Mouse (Mus musculus) midbrain, embryonic 10.5 days (tissue): ENCODE results near the gene Clmn. TPM values are rescaled to one million over a fixed set of nuclear protein-coding genes. Genes with fewer than 3 reads are reported as not detected.

Experiments
- DNase-seq: peaks from one replicate; pipeline ENCODE4 v3.0.0-alpha.2; 2017; ENCODE audit warnings: low spot score
- H3K27ac ChIP-seq: fragments of 300-500 bp; sonication (generic); replicated peaks from 2 replicates; pipeline ENCODE4 v1.5.1; 2016; ENCODE audit warnings: mild to moderate bottlenecking
- H3K27me3 ChIP-seq: fragments of 300-500 bp; sonication (generic); 2 replicates; pipeline ENCODE4 v1.6.1; 2016; ENCODE audit warnings: low read depth, mild to moderate bottlenecking; ENCODE audit not compliant: poor library complexity, severe bottlenecking
- H3K36me3 ChIP-seq: fragments of 300-500 bp; sonication (generic); 2 replicates; pipeline ENCODE4 v1.6.1; 2016; ENCODE audit warnings: mild to moderate bottlenecking, moderate library complexity
- H3K4me1 ChIP-seq: fragments of 300-500 bp; sonication (generic); 2 replicates; pipeline ENCODE4 v1.6.1; 2016
- H3K4me3 ChIP-seq: fragments of 300-500 bp; sonication (generic); 2 replicates; pipeline ENCODE4 v1.5.1; 2016; ENCODE audit warnings: mild to moderate bottlenecking, moderate library complexity
- H3K9me3 ChIP-seq: fragments of 300-500 bp; sonication (generic); replicated peaks from 2 replicates; pipeline ENCODE4 v1.6.1; 2016; ENCODE audit warnings: mild to moderate bottlenecking
- WGBS: fragments of 180-500 bp; shearing (Covaris S2); methylation state at CpG from one replicate; pipeline ENCODE4 v1.1.7; 2016; 5-methylcytosine and 5-hydroxymethylcytosine counted together
- polyA plus RNA-seq: library from polyadenylated mRNA; unstranded; fragments of >200 nt; fragmentation: Nextera tagmentation; extraction: Ambion mirVana; gene quantifications from 2 replicates; pipeline ENCODE4 v1.2.1, GENCODE M21; 2016

Gene Clmn
- polyA plus RNA-seq, 1 experiment from 2014 or later: 1.9 TPM

- H3K27me3 ChIP-seq: no peaks in the 10 kb centered on the region
- peak; percentile 98 for DNase-seq
- under 1% methylated on average over 93 of the region's 94 CpGs for WGBS
- peak within 1 kb of the TSS; percentile 98 for H3K27ac ChIP-seq
- peaks cover 15% of the 10 kb centered on the region for H3K36me3 ChIP-seq
- H3K9me3 ChIP-seq: no peaks in the 10 kb centered on the region
- peak within 1 kb of the TSS; percentile 95 for H3K4me3 ChIP-seq
- H3K4me1 ChIP-seq: peaks cover 67% of the 10 kb centered on the region
Measured at GRCm38 (mm10) chr12:104751814-104752765, 112.8 kb downstream of the Clmn start, which contains the start of gene Dicer1. Dicer1 (minus strand) TSS chr12:104751952.

GRCm38 (mm10) chr12:104751331-104751813 is 113.5 kb downstream of the Clmn start:
- peaks cover 16% of the 10 kb centered on the region for H3K36me3 ChIP-seq
- WGBS: under 1% methylated on average over 52 of the region's 52 CpGs
- peak; percentile 64 for DNase-seq
- H3K4me1 ChIP-seq: peaks cover 65% of the 10 kb centered on the region
- H3K27ac ChIP-seq: peak overlapping the region; percentile 98
- H3K27me3 ChIP-seq: no peaks in the 10 kb centered on the region
- H3K4me3 ChIP-seq: peak overlapping the region; percentile 95
- H3K9me3 ChIP-seq: no peaks in the 10 kb centered on the region

- no peak overlapping the region for H3K4me3 ChIP-seq
- no peaks in the 10 kb centered on the region for H3K9me3 ChIP-seq
- H3K36me3 ChIP-seq: peaks cover 30% of the 10 kb centered on the region
- peaks cover 65% of the 10 kb centered on the region for H3K4me1 ChIP-seq
- H3K27me3 ChIP-seq: no peaks in the 10 kb centered on the region
- 91% methylated on average over 2 of the region's 2 CpGs for WGBS
- no peak overlapping the region for H3K27ac ChIP-seq
- DNase-seq: no peak
Measured at GRCm38 (mm10) chr12:104748946-104749345, 115.9 kb downstream of the Clmn start.

DNA sequence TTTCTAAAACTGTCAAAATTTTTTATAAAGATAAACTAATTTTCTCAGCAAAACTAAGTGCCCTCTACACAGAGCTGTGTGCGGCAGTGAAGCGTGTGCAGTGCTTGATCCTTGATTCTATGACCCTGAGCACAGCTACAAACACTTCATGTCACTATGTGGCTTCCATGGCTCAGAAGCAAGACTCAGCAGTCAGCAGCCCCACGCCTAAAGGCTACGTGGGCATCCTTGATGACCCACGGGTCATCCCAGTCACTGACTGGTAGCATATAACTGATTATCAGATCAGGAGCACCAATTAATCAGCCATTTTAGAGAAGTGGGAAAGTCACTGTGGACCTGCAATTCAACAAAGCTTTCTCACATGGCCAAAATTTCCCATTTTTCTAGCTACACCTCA is 117.6 kb downstream of the Clmn start:
- no peaks in the 10 kb centered on the region for H3K27me3 ChIP-seq
- DNase-seq: no peak
- H3K9me3 ChIP-seq: no peaks in the 10 kb centered on the region
- H3K4me1 ChIP-seq: peaks cover 69% of the 10 kb centered on the region
- no peak overlapping the region for H3K4me3 ChIP-seq
- H3K36me3 ChIP-seq: peaks cover 32% of the 10 kb centered on the region
- 90% methylated on average over 5 of the region's 5 CpGs for WGBS
- H3K27ac ChIP-seq: no peak overlapping the region

- no peak overlapping the region for H3K27ac ChIP-seq
- 91% methylated on average over 2 of the region's 2 CpGs for WGBS
- DNase-seq: no peak
- peaks cover 32% of the 10 kb centered on the region for H3K36me3 ChIP-seq
- H3K9me3 ChIP-seq: no peaks in the 10 kb centered on the region
- H3K4me3 ChIP-seq: no peak overlapping the region
- H3K27me3 ChIP-seq: no peaks in the 10 kb centered on the region
- peaks cover 71% of the 10 kb centered on the region for H3K4me1 ChIP-seq
Measured at GRCm38 (mm10) chr12:104746601-104747000, 118.3 kb downstream of the Clmn start.

GRCm38 (mm10) chr12:104743687-104744086 is 121.2 kb downstream of the Clmn start:
- H3K9me3 ChIP-seq: no peaks in the 10 kb centered on the region
- H3K27ac ChIP-seq: no peak overlapping the region
- no peaks in the 10 kb centered on the region for H3K27me3 ChIP-seq
- WGBS: 74% methylated on average over 4 of the region's 4 CpGs
- H3K36me3 ChIP-seq: peaks cover 21% of the 10 kb centered on the region
- H3K4me1 ChIP-seq: peaks cover 68% of the 10 kb centered on the region
- H3K4me3 ChIP-seq: no peak overlapping the region
- DNase-seq: no peak

DNA sequence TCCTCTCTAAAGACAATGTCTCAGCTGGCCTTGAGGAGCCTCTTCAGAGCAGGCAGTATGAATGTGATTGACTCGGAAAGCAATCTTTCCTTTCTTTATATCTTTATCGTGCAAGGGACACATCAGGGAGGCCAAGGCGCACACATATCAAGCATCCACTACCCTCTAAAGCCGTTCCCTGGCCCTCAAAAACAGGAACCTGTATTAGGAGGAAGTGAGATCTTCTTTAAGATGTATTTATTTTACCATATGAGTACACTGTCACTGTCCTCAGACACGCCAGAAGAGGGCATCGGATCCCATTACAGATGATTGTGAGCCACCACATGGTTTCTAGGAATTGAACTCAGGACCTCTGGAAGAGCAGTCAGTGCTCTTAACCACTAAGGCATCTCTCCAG is 122.6 kb downstream of the Clmn start:
- no peaks in the 10 kb centered on the region for H3K9me3 ChIP-seq
- no peak for DNase-seq
- 85% methylated on average over 6 of the region's 6 CpGs for WGBS
- no peak overlapping the region for H3K27ac ChIP-seq
- H3K27me3 ChIP-seq: no peaks in the 10 kb centered on the region
- H3K4me1 ChIP-seq: peaks cover 70% of the 10 kb centered on the region
- H3K36me3 ChIP-seq: peaks cover 23% of the 10 kb centered on the region
- H3K4me3 ChIP-seq: no peak overlapping the region

DNA sequence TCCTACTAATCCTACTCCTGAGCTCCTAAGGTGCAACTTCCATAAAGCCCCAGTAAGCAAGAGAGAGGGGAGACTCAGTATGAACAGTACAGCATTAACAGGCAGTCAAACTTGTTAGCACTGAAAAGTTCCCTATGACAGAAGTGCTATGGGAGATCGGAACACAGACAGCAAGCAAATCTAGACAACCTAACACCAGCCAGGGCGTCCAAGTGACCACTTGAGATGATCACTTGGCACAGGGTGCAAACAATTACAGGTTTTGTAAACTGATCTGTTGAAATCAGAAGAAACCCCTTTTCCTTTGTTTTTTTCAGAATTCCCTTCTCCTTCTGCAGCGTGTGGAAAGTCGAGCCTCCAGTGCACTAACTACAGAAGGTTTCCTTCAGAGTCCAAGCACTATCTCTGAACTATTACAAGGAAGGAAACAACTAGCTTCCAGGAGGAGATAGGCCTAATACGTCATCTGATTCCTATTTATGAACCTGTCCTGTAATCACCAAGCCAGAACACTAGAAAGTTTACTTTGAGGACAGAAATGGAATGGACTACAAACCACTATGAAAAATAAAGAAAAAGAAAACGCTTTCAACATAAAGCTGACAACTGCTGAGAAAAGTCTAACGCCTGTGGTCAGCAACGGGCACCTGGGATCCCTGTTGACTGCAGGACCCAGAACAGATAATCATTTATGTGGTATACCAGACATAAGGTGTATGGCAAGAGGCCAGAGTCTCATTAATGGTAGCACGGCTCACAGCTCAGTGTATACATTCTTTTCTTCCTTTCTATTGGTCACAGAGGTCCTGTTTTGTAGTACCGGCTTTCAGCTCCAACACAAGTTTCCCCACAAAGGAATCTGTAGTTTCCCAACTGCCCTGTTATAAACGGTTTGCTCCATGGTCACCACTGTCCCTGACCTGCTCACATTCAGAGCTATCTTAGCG is 123.8 kb downstream of the Clmn start:
- Histone ChIP-seq H3K4me3 (no peak overlapping the region), H3K27me3 (no peaks in the 10 kb centered on the region), H3K9me3 (no peaks in the 10 kb centered on the region), H3K4me1 (peaks cover 78% of the 10 kb centered on the region), H3K36me3 (peaks cover 21% of the 10 kb centered on the region), H3K27ac (no peak overlapping the region)
- DNase-seq: no peak
- 84% methylated on average over 12 of the region's 12 CpGs for WGBS

GRCm38 (mm10) chr12:104738931-104739330 is 125.9 kb downstream of the Clmn start:
- Histone ChIP-seq H3K36me3 (peaks cover 19% of the 10 kb centered on the region), H3K4me3 (no peak overlapping the region), H3K4me1 (peaks cover 93% of the 10 kb centered on the region), H3K27ac (no peak overlapping the region), H3K27me3 (peaks cover 5% of the 10 kb centered on the region; the same call in 1 of the 2 replicates), H3K9me3 (no peaks in the 10 kb centered on the region)
- WGBS: 81% methylated on average over 3 of the region's 3 CpGs
- DNase-seq: no peak

DNA sequence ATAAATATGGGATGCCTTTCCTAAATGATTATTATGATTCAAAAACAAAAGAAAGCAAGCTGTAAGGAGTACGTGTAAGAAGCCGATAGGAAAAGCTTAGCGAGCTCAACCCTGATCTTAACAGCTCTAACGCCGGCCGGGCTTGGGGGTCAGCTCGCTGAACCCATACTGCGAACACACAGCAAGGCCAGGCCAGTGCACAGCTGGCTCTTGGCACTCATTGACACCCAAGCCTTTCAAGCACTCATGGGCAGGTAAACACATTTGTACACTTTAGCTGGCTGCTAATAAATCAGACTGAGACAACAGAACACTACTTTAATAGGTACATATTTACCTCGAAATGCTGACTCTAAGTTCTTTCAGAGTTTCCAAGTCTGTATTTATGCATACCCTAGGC is 126.4 kb downstream of the Clmn start:
- Histone ChIP-seq H3K27me3 (peaks cover 9% of the 10 kb centered on the region; the same call in 1 of the 2 replicates), H3K9me3 (no peaks in the 10 kb centered on the region), H3K4me3 (no peak overlapping the region), H3K4me1 (peaks cover 93% of the 10 kb centered on the region), H3K27ac (no peak overlapping the region), H3K36me3 (peaks cover 22% of the 10 kb centered on the region)
- WGBS: 63% methylated on average over 9 of the region's 9 CpGs
- DNase-seq: no peak

DNA sequence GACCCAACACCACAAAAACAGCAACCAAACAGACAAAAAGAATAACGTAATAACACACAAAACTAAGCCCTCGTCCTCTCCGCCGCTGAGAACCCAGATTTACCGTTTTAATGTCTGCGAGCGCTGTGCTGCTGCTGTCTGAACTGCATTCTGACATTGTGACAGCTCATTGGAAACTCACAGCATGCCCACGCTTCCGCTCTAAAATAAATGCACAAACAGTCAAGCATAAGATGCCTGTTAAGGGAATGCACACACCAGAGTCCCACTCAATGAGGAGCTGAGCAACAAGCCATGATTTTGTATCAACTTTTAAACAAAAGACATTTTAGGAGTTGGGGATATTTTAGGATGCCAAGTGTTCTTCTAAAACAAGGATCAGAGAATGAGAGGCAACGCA is 127.2 kb downstream of the Clmn start:
- no peak for DNase-seq
- peaks cover 17% of the 10 kb centered on the region; the same call in 1 of the 2 replicates for H3K27me3 ChIP-seq
- H3K36me3 ChIP-seq: peaks cover 27% of the 10 kb centered on the region
- WGBS: 89% methylated on average over 10 of the region's 10 CpGs
- H3K27ac ChIP-seq: no peak overlapping the region
- H3K4me1 ChIP-seq: peaks cover 93% of the 10 kb centered on the region
- H3K4me3 ChIP-seq: no peak overlapping the region
- H3K9me3 ChIP-seq: no peaks in the 10 kb centered on the region

DNA sequence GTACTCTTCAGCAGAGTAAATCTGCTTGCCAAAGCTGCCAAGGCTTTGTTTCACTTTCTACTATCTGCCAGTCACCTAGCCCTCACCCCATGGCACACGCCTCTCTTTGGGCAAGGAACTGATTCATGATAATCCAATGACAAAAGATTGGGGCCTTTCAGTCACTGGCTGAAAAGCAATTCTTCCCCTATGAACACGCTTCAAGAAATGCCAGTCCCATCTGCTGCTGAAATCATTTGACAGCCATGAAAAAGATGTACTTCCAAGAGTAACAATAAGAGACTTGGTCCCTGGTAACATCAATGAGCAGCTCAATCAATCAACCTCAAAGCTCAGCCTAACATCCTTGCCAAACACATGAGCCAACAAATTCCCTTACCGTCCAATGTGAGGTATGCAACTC is 128.9 kb downstream of the Clmn start:
- WGBS: 35% methylated on average over 3 of the region's 3 CpGs
- H3K4me3 ChIP-seq: no peak overlapping the region

More for the DNA sequence above, 128.9 kb downstream of the Clmn start:
- no peaks in the 10 kb centered on the region for H3K9me3 ChIP-seq
- peaks cover 97% of the 10 kb centered on the region for H3K4me1 ChIP-seq
- peaks cover 41% of the 10 kb centered on the region for H3K36me3 ChIP-seq
- peaks cover 20% of the 10 kb centered on the region; the same call in 1 of the 2 replicates for H3K27me3 ChIP-seq
- peak; percentile 30 for DNase-seq
- no peak overlapping the region for H3K27ac ChIP-seq
